In the genomic region with DNA sequence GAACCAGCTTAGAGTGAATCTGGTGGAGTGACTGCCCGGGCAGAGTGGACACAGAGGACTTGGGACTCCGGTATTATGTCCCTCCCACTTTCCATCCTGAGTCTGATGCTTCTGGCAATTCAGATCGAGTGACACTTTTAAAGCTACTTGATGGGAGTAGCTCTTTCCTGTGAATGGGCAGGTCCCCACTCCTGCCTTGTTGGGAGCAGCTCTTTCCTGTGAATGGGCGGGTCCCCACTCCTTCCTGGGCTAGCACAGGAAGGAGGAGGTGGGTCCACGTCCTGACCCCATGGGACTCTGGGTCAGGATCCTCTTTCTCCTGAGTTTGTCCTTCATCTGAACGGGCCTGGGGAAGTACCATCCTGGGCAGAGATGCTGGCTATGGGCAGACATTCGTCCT, we compare ENCODE assay signal across 20 mouse cellular contexts. TPM values are rescaled to one million over a fixed set of nuclear protein-coding genes. Genes with fewer than 3 reads are reported as not detected.
DNase-seq lines count a peak whose midpoint lies in the region; ATAC-seq and TF ChIP-seq lines count a peak whose summit lies in the region.
"Had no signal": no experiment of that assay in that cellular context is flagged by ENCODE, and none has a peak within 500 bp of the region (broad histone marks: within the 10 kb centered on the region; RNA-seq: fewer than 3 reads in every experiment).

No protein-coding gene starts in this region.

- no peak overlapping the region for H3K27ac ChIP-seq in heart, embryonic 12.5 days (ENCODE audit: poor library complexity, severe bottlenecking)
- peak overlapping the region; percentile 62 for H3K27ac ChIP-seq in brown adipose tissue, adult 24 weeks (replicated peaks; ENCODE audit: low read depth, low read length)
- no peak overlapping the region for H3K27ac ChIP-seq in forebrain, postnatal 0 days (ENCODE audit: low read depth, low read length)
- H3K27ac ChIP-seq: hindbrain, embryonic 13.5 days; limb, embryonic 15.5 days had no signal

- no peak overlapping the region for H3K4me3 ChIP-seq in heart, embryonic 12.5 days
- H3K4me3 ChIP-seq in brown adipose tissue, adult 24 weeks (ENCODE audit: insufficient read depth, low read depth, low read length), result no peak overlapping the region
- no peak overlapping the region for H3K4me3 ChIP-seq in forebrain, postnatal 0 days (ENCODE audit: low read depth, low read length)
- H3K4me3 ChIP-seq: hindbrain, embryonic 13.5 days; limb, embryonic 15.5 days had no signal

- no peaks in the 10 kb centered on the region for H3K9me3 ChIP-seq in heart, embryonic 12.5 days (replicated peaks)
- H3K9me3 ChIP-seq in forebrain, postnatal 0 days (ENCODE audit: low read length), result no peaks in the 10 kb centered on the region
- H3K9me3 ChIP-seq: hindbrain, embryonic 13.5 days; limb, embryonic 15.5 days had no signal

- ATAC-seq in heart, embryonic 12.5 days (ENCODE audit: insufficient number of reproducible peaks, low FRiP score), result no peak
- no peak for ATAC-seq in forebrain, postnatal 0 days
- ATAC-seq: intestine, embryonic 16.5 days had no signal

- DNase-seq in heart, adult 11 months, result peak; percentile 98
- DNase-seq in heart, postnatal 10 days, result peak; percentile 17 to 21
- peak; percentile 66 for DNase-seq in kidney, postnatal 14 days
- no peak for DNase-seq in forebrain, postnatal 0 days
- DNase-seq in retina, embryonic 14.5 days (ENCODE audit: low spot score), result no peak
- no peak for DNase-seq in cerebellum, adult 11 months
- DNase-seq: lung, embryonic 14.5 days; thymus, adult 18-20 months had no signal

- no peaks in the 10 kb centered on the region for H3K36me3 ChIP-seq in heart, embryonic 12.5 days
- H3K36me3 ChIP-seq in forebrain, postnatal 0 days (ENCODE audit: insufficient read depth), result no peaks in the 10 kb centered on the region
- H3K36me3 ChIP-seq: hindbrain, embryonic 13.5 days; limb, embryonic 15.5 days had no signal

- H3K27me3 ChIP-seq in heart, embryonic 12.5 days (replicated peaks), result 0 out of 2 replicates have a peak, but pooled peaks cover 4% of the 10 kb centered on the region
- no peaks in the 10 kb centered on the region for H3K27me3 ChIP-seq in forebrain, postnatal 0 days (ENCODE audit: insufficient read depth, low read length)
- H3K27me3 ChIP-seq: limb, embryonic 15.5 days had no signal

- 51% methylated on average over 7 of the region's 7 CpGs for WGBS in heart, embryonic 12.5 days
- 70% methylated on average over 7 of the region's 7 CpGs for WGBS in forebrain, postnatal 0 days

- intact Hi-C loops in heart, postnatal 10 days (cut with DNase I), result loop anchor here (5.0 kb wide), 1 partner anchor 92 kb away; no protein-coding TSS in a partner anchor

- H3K9ac ChIP-seq in heart, embryonic 12.5 days, result no peak overlapping the region
- H3K9ac ChIP-seq in forebrain, postnatal 0 days, result no peak overlapping the region
- H3K9ac ChIP-seq: hindbrain, embryonic 13.5 days; limb, embryonic 15.5 days; lung, embryonic 14.5 days had no signal

- peaks cover 7% of the 10 kb centered on the region for H3K4me1 ChIP-seq in heart, embryonic 12.5 days (replicated peaks)
- peaks cover 10% of the 10 kb centered on the region; the same call in 1 of the 2 replicates for H3K4me1 ChIP-seq in brown adipose tissue, adult 24 weeks (ENCODE audit: control insufficient read depth, insufficient read depth, insufficient read length, low read length)
- H3K4me1 ChIP-seq in forebrain, postnatal 0 days (ENCODE audit: insufficient read depth), result no peaks in the 10 kb centered on the region

- no peak for TF ChIP-seq CTCF in forebrain, postnatal 0 days (IDR thresholded peaks at IDR 0.05; ENCODE audit: low read depth)

- no peak overlapping the region for H3K4me2 ChIP-seq in heart, embryonic 12.5 days
- H3K4me2 ChIP-seq in forebrain, postnatal 0 days (ENCODE audit: low read depth), result no peak overlapping the region
- H3K4me2 ChIP-seq: hindbrain, embryonic 13.5 days; limb, embryonic 15.5 days; lung, embryonic 14.5 days had no signal

RNA-seq across cellular contexts. Expression of a gene that starts 17.1 kb away (rescaled TPM):
- polyA plus RNA-seq in heart, embryonic 12.5 days (2016; fragmentation: Nextera tagmentation; extraction: Ambion mirVana), result 1.7 and 2.4 TPM in 2 replicates
- polyA plus RNA-seq in brown adipose tissue, adult 24 weeks (2012; ENCODE audit: insufficient read depth, insufficient read length, missing spikeins), result not detected in 2 replicates
- total RNA-seq in heart, postnatal 10 days (2021), result 1 to 10 TPM; 4.7 to 5.4 TPM
- total RNA-seq in forebrain, postnatal 0 days (2014; rRNA removed), result 12.9 and 21.1 TPM in 2 replicates
- 17.6 and 20.0 TPM in 2 replicates for polyA plus RNA-seq in forebrain, postnatal 0 days (2015; fragmentation: Nextera tagmentation; extraction: Ambion mirVana)
- total RNA-seq: monocyte, adult 5-6 weeks had no signal

RNA-seq across cellular contexts. Expression of a gene that starts 37.0 kb away (rescaled TPM):
- not detected in 2 replicates for polyA plus RNA-seq in heart, embryonic 12.5 days (2016; fragmentation: Nextera tagmentation; extraction: Ambion mirVana)
- not detected in 2 replicates for polyA plus RNA-seq in brown adipose tissue, adult 24 weeks (2012; ENCODE audit: insufficient read depth, insufficient read length, missing spikeins)
- not detected for total RNA-seq in heart, postnatal 10 days (2021)
- total RNA-seq in forebrain, postnatal 0 days (2014; rRNA removed), result not detected in 2 replicates
- polyA plus RNA-seq in forebrain, postnatal 0 days (2015; fragmentation: Nextera tagmentation; extraction: Ambion mirVana), result not detected in 2 replicates
- total RNA-seq: ES-E14; layer of hippocampus, postnatal 14 days; left cerebral cortex, postnatal 14 days; monocyte, adult 5-6 weeks had no signal
- polyA plus RNA-seq: embryonic facial prominence, embryonic 11.5 days; hindbrain, embryonic 13.5 days; intestine, embryonic 16.5 days; limb, embryonic 15.5 days; lung, embryonic 14.5 days; neural tube, embryonic 14.5 days; small intestine, adult 2 months had no signal

RNA-seq across cellular contexts. Expression of a gene that starts 49.5 kb away (rescaled TPM):
- polyA plus RNA-seq in heart, embryonic 12.5 days (2016; fragmentation: Nextera tagmentation; extraction: Ambion mirVana), result 49.9 and 52.5 TPM in 2 replicates
- 57.4 and 57.7 TPM in 2 replicates for polyA plus RNA-seq in brown adipose tissue, adult 24 weeks (2012; ENCODE audit: insufficient read depth, insufficient read length, missing spikeins)
- total RNA-seq in heart, postnatal 10 days (2021), result 100 to 1,000 TPM; 103 to 106 TPM
- 32.2 and 41.9 TPM in 2 replicates for total RNA-seq in forebrain, postnatal 0 days (2014; rRNA removed)
- 30.9 and 31.6 TPM in 2 replicates for polyA plus RNA-seq in forebrain, postnatal 0 days (2015; fragmentation: Nextera tagmentation; extraction: Ambion mirVana)

Comparison
In these comparisons a context has a peak if more than half of its experiments do, and no peak if none do; other contexts are left out.
1. DNase-seq: peak in heart, adult 11 months (single experiment), heart, postnatal 10 days (2 of 2) and kidney, postnatal 14 days (single experiment); none in forebrain, postnatal 0 days (single experiment), retina, embryonic 14.5 days (single experiment) and cerebellum, adult 11 months (single experiment).